Mouse (Mus musculus) kidney, embryonic 14.5 days (tissue): Measurements from ENCODE around the gene Ush2a. TPM values are rescaled to one million over a fixed set of nuclear protein-coding genes. Genes with fewer than 3 reads are reported as not detected.

Source experiments
- ATAC-seq: fragments of 200-750 bp; cut with Nextera tagmentation; 2 replicates; pipeline ENCODE4 v1.8.0; 2017; ENCODE audit warnings: moderate number of reproducible peaks, mild to moderate bottlenecking, moderate TSS enrichment, moderate library complexity; ENCODE audit not compliant: low FRiP score, low TSS enrichment
- H3K27ac ChIP-seq: fragments of 300-500 bp; sonication (generic); 2 replicates; pipeline ENCODE4 v1.5.1; 2014; ENCODE audit warnings: low read depth, mild to moderate bottlenecking, low read length, moderate library complexity, mixed read lengths
- H3K27me3 ChIP-seq: fragments of 300-500 bp; sonication (generic); 2 replicates; pipeline ENCODE4 v1.6.1; 2014; ENCODE audit warnings: mild to moderate bottlenecking, low read length; ENCODE audit not compliant: control insufficient read depth, insufficient read depth
- H3K36me3 ChIP-seq: fragments of 300-500 bp; sonication (generic); 2 replicates; pipeline ENCODE4 v1.6.1; 2014; ENCODE audit warnings: low read length, mixed read lengths; ENCODE audit not compliant: control insufficient read depth, insufficient read depth
- H3K4me1 ChIP-seq: fragments of 300-500 bp; sonication (generic); 2 replicates; pipeline ENCODE4 v1.6.1; 2014; ENCODE audit warnings: low read length, mixed read lengths; ENCODE audit not compliant: control insufficient read depth, insufficient read depth
- H3K4me2 ChIP-seq: fragments of 300-500 bp; sonication (generic); replicated peaks from 2 replicates; pipeline ENCODE4 v1.6.1; 2014; ENCODE audit warnings: low read depth, mild to moderate bottlenecking, low read length
- H3K4me3 ChIP-seq: fragments of 300-500 bp; sonication (generic); 2 replicates; pipeline ENCODE4 v1.5.1; 2014; ENCODE audit warnings: mild to moderate bottlenecking, low read length
- H3K9ac ChIP-seq: fragments of 300-500 bp; sonication (generic); 2 replicates; pipeline ENCODE4 v1.6.1; 2014; ENCODE audit warnings: low read depth, mild to moderate bottlenecking, low read length, moderate library complexity
- H3K9me3 ChIP-seq: fragments of 300-500 bp; sonication (generic); 2 replicates; pipeline ENCODE4 v1.6.1; 2016; ENCODE audit warnings: low read length; ENCODE audit not compliant: control insufficient read depth
- WGBS: fragments of 180-500 bp; shearing (Covaris S2); extraction: QIAGEN DNeasy Blood & Tissue Kit; methylation state at CpG from one replicate; pipeline ENCODE4 v1.1.7; 2014; 5-methylcytosine and 5-hydroxymethylcytosine counted together
- polyA plus RNA-seq: library from polyadenylated mRNA; unstranded; fragments of >200 nt; fragmentation: Nextera tagmentation; extraction: Ambion mirVana; gene quantifications from 2 replicates; pipeline ENCODE4 v1.2.1, GENCODE M21; 2014

The Ush2a gene
- polyA plus RNA-seq, 1 experiment from 2014 or later = 0.23 TPM

DNA sequence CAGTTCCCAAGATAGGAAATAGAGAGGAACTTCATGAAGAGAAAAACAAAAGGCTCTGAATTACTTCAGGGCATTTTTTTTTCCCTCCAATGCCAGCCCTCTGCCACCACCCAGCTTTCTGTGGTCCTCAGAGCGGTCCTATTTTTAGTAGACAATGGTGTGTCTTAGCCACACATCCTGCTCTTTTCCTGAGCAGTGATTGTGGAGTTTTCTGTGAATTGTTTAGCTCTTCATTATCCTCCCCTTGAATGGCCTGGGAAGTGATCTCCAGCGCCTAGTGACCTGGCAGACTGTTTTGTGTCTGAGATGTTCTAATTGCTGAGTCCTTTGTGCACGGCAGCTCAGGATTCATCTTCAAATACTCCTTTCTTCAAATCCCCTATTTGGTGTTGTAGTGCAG lies 397.3 kb downstream of the Ush2a start:
- WGBS = 59% methylated on average over 3 of the region's 3 CpGs
- no peaks in the 10 kb centered on the region for H3K9me3 ChIP-seq

DNA sequence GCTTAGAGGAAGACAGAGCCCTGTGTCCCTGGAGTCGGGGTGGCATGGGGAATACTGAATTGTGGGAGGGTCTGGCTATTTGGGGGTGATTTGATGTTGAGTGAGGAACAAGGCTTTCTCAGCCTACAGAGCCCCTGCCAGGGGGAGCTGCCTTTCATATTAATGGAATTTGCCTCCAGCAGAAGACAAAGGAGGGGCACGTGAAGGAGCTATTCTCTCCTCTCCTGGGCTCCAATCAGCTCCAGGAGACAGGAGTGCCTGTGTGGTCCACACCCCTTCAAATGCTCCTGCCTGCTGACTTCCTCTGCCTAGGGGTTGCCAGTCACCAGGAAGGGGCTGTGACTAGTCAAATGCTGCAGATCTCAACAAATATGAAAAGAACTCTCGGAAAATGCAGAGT lies 398.5 kb downstream of the Ush2a start:
- peak; percentile 73; the same call in 1 of the 2 replicates for ATAC-seq
- H3K4me3 ChIP-seq = peak overlapping the region; percentile 26
- H3K4me1 ChIP-seq = no peaks in the 10 kb centered on the region
- no peaks in the 10 kb centered on the region for H3K36me3 ChIP-seq
- H3K9ac ChIP-seq = no peak overlapping the region
- no peak overlapping the region for H3K27ac ChIP-seq
- 7% methylated on average over 3 of the region's 3 CpGs for WGBS
- H3K9me3 ChIP-seq = no peaks in the 10 kb centered on the region
- H3K27me3 ChIP-seq = no peaks in the 10 kb centered on the region
- peak overlapping the region; percentile 37 for H3K4me2 ChIP-seq

More for the DNA sequence above, 397.3 kb downstream of the Ush2a start:
- no peaks in the 10 kb centered on the region for H3K4me1 ChIP-seq
- no peak overlapping the region for H3K9ac ChIP-seq
- no peak for ATAC-seq
- no peak overlapping the region for H3K4me2 ChIP-seq
- H3K27ac ChIP-seq = no peak overlapping the region
- H3K27me3 ChIP-seq = no peaks in the 10 kb centered on the region
- H3K36me3 ChIP-seq = no peaks in the 10 kb centered on the region
- no peak overlapping the region for H3K4me3 ChIP-seq

DNA sequence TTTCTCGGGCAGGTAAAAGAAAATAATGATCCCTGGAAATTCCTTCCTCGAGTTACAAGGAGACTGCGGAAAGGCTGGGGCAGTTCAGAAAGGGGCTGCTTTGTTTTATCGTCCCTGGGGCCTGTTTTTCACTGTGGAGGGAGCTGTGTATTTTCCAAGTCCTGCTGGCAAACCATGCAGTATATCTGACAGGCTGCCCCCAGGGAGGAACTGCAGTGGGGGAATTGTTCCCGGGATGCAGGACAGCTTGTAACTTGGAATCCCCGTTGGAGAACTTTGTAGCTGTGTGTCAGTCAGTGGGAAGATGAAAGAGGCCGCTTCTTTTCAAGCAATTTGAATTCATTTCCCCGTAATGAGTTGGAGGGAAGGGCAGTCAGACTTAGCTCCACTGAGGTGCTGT lies 399.1 kb downstream of the Ush2a start:
- ATAC-seq = peak; percentile 52; the same call in 1 of the 2 replicates
- Histone ChIP-seq H3K4me2 (peak overlapping the region; percentile 37), H3K27ac (no peak overlapping the region), H3K4me3 (peak overlapping the region; percentile 26), H3K9ac (no peak overlapping the region), H3K27me3 (no peaks in the 10 kb centered on the region), H3K36me3 (no peaks in the 10 kb centered on the region), H3K9me3 (no peaks in the 10 kb centered on the region), H3K4me1 (no peaks in the 10 kb centered on the region)
- WGBS = 2% methylated on average over 8 of the region's 8 CpGs

DNA sequence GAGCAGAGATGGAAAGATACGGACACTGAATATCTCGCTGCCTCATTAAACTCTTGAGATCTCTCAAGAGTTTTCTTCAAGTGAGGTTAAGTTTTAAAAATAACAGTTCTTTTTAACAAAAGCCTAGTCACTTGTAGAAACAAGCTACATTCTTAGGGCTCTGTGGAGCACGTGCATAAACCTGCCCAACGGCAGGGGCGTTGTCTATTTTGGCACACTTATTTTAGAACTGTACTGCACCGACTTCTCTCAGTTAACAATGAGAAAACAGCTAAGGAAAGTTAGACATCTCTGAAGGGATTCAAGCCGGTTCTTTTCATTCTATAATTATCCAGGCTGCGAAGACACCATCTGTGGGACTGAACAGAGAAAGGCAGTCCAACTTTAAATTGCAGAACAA lies 405.6 kb downstream of the Ush2a start:
- Histone ChIP-seq H3K9me3 (no peaks in the 10 kb centered on the region), H3K27me3 (no peaks in the 10 kb centered on the region), H3K4me3 (no peak overlapping the region), H3K27ac (no peak overlapping the region), H3K4me2 (no peak overlapping the region), H3K4me1 (no peaks in the 10 kb centered on the region), H3K36me3 (no peaks in the 10 kb centered on the region), H3K9ac (no peak overlapping the region)
- 66% methylated on average over 8 of the region's 8 CpGs for WGBS
- no peak for ATAC-seq

GRCm38 (mm10) chr1:188668513-188668912 lies 406.7 kb downstream of the Ush2a start:
- ATAC-seq = no peak

GRCm38 (mm10) chr1:188672871-188673270 lies 411.0 kb downstream of the Ush2a start:
- no peak for ATAC-seq
- H3K4me2 ChIP-seq = no peak overlapping the region
- no peaks in the 10 kb centered on the region for H3K36me3 ChIP-seq
- no peak overlapping the region for H3K27ac ChIP-seq
- no peaks in the 10 kb centered on the region for H3K4me1 ChIP-seq
- no peak overlapping the region for H3K4me3 ChIP-seq
- H3K27me3 ChIP-seq = no peaks in the 10 kb centered on the region
- H3K9me3 ChIP-seq = no peaks in the 10 kb centered on the region
- no peak overlapping the region for H3K9ac ChIP-seq
- 97% methylated on average over 12 of the region's 12 CpGs for WGBS

More at GRCm38 (mm10) chr1:188668513-188668912, 406.7 kb downstream of the Ush2a start:
- Histone ChIP-seq H3K9me3 (no peaks in the 10 kb centered on the region), H3K9ac (no peak overlapping the region), H3K4me1 (no peaks in the 10 kb centered on the region), H3K4me3 (no peak overlapping the region), H3K27ac (no peak overlapping the region), H3K4me2 (no peak overlapping the region), H3K36me3 (no peaks in the 10 kb centered on the region), H3K27me3 (no peaks in the 10 kb centered on the region)
- WGBS = 74% methylated on average over 12 of the region's 12 CpGs

DNA sequence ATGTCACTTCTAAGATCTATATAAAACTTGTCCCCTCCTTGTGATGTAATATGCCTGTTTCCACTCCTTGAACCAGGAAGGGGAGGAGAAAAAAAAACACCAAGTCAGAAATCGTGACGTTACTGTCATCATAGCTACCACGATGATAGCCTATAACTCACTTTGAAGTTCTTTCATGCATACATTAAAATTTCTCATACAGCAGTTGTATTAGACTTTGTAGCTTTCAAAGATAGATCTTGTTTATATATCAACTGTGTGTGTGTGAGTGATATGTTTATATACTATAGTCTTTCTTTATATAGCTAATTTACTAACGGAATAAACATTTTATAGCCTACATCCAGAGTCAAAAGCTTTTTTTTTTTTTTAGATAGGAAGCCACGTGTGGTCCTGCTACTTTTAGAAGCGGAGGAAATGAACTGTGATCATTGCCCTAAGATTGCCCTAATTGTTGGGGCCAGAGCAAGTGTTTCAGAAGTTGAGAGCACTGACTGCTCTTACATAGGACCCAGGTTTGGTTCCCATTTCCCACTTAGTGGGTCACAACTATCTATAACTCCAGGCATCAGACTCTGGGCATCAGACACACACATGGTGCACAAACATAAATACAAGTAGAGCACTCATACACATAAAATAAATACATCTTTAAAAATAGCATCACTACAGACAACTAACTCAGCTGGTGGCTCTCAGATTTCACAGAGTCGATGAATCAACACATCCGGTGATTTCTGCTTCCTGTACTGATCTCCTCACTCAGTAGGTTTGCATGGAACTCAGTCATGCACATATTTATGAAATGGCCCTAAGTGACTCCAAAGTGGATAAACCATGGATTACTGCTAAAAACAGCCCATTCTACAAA lies 413.1 kb downstream of the Ush2a start:
- ATAC-seq = no peak
- Histone ChIP-seq H3K36me3 (no peaks in the 10 kb centered on the region), H3K4me3 (no peak overlapping the region), H3K4me2 (no peak overlapping the region), H3K27ac (no peak overlapping the region), H3K9me3 (no peaks in the 10 kb centered on the region), H3K9ac (no peak overlapping the region), H3K27me3 (no peaks in the 10 kb centered on the region), H3K4me1 (no peaks in the 10 kb centered on the region)
- 51% methylated on average over 8 of the region's 8 CpGs for WGBS

- H3K27me3 ChIP-seq = no peaks in the 10 kb centered on the region
- no peaks in the 10 kb centered on the region for H3K9me3 ChIP-seq
- H3K9ac ChIP-seq = no peak overlapping the region
- WGBS = 88% methylated on average over 10 of the region's 10 CpGs
- H3K4me2 ChIP-seq = no peak overlapping the region
- ATAC-seq = no peak
- no peaks in the 10 kb centered on the region for H3K4me1 ChIP-seq
- no peak overlapping the region for H3K4me3 ChIP-seq
- no peaks in the 10 kb centered on the region for H3K36me3 ChIP-seq
- no peak overlapping the region for H3K27ac ChIP-seq
Observed at GRCm38 (mm10) chr1:188675511-188675863, 413.7 kb downstream of the Ush2a start.

- WGBS = 50% methylated on average over 8 of the region's 8 CpGs
- H3K27me3 ChIP-seq = no peaks in the 10 kb centered on the region
- H3K27ac ChIP-seq = no peak overlapping the region
- no peaks in the 10 kb centered on the region for H3K36me3 ChIP-seq
- H3K4me2 ChIP-seq = no peak overlapping the region
- no peaks in the 10 kb centered on the region for H3K4me1 ChIP-seq
- H3K4me3 ChIP-seq = no peak overlapping the region
- H3K9ac ChIP-seq = no peak overlapping the region
- ATAC-seq = no peak
- H3K9me3 ChIP-seq = no peaks in the 10 kb centered on the region
Observed at GRCm38 (mm10) chr1:188678189-188678588, 416.4 kb downstream of the Ush2a start.
